Mouse (Mus musculus) layer of hippocampus, adult 2 months (tissue): ENCODE measurements around the gene Gm26661. TPM values are rescaled to one million over a fixed set of nuclear protein-coding genes. Genes with fewer than 3 reads are reported as not detected.
A peak's percentile ranks its signal among the peaks of the same experiment; 100 is the strongest.

ENCODE experiments used
- DNase-seq, 2 experiments: peaks; one replicate each; pipeline ENCODE4 v3.0.0; 2022; ENCODE audit warnings: low spot score in 2 of 2
- H3K27ac ChIP-seq: fragments of 200-600 bp; 2 replicates; pipeline ENCODE4 v1.8.1; 2022
- H3K4me3 ChIP-seq: fragments of 200-600 bp; 2 replicates; pipeline ENCODE4 v1.8.1; 2022; ENCODE audit warnings: mild to moderate bottlenecking
- CTCF ChIP-seq: fragments of 200-600 bp; conservative IDR thresholded peaks from 2 replicates; pipeline ENCODE4 v1.8.1; 2022; ENCODE audit warnings: antibody characterized with exemption, mild to moderate bottlenecking, moderate library complexity
- total RNA-seq, 2 experiments: library from RNA; stranded (reverse); gene quantifications; 2 replicates each; pipeline ENCODE4 v1.2.3; 2021

Gm26661 gene
- total RNA-seq, 2 experiments from 2014 or later, result not detected

GRCm38 (mm10) chr14:7803874-7804557 is 12.6 kb downstream of the Gm26661 start:
- no peak for DNase-seq
- Histone ChIP-seq H3K27ac (no peak overlapping the region), H3K4me3 (no peak overlapping the region)
- no peak for TF ChIP-seq CTCF

GRCm38 (mm10) chr14:7804558-7804905 is 13.1 kb downstream of the Gm26661 start:
- no peak for DNase-seq
- TF ChIP-seq CTCF, result no peak
- H3K4me3 ChIP-seq, result no peak overlapping the region
- H3K27ac ChIP-seq, result no peak overlapping the region

GRCm38 (mm10) chr14:7807711-7808110 is 16.3 kb downstream of the Gm26661 start:
- H3K4me3 ChIP-seq, result no peak overlapping the region
- H3K27ac ChIP-seq, result no peak overlapping the region
- TF ChIP-seq CTCF, result no peak
- DNase-seq, result no peak

- Histone ChIP-seq H3K4me3 (no peak overlapping the region), H3K27ac (no peak overlapping the region)
- no peak for DNase-seq
- TF ChIP-seq CTCF, result no peak
Observed at GRCm38 (mm10) chr14:7808501-7808981, 17.2 kb downstream of the Gm26661 start.

- DNase-seq, result no peak
- Histone ChIP-seq H3K27ac (no peak overlapping the region), H3K4me3 (no peak overlapping the region)
- no peak for TF ChIP-seq CTCF
Observed at GRCm38 (mm10) chr14:7809043-7809955, 17.9 kb downstream of the Gm26661 start.

GRCm38 (mm10) chr14:7817770-7818462 is 26.5 kb downstream of the Gm26661 start, which contains the start of gene Flnb:
Gene Flnb, plus strand, starts transcription at chr14:7817957.
- peak within 1 kb of the TSS; percentile 91 for H3K27ac ChIP-seq
- peak within 1 kb of the TSS; percentile 64 for H3K4me3 ChIP-seq
- DNase-seq, result peak; percentile 94 to 98
- TF ChIP-seq CTCF, result peak; percentile 96

- TF ChIP-seq CTCF, result no peak
- Histone ChIP-seq H3K27ac (peak overlapping the region; percentile 91), H3K4me3 (peak overlapping the region; percentile 64)
- no peak for DNase-seq
Observed at GRCm38 (mm10) chr14:7818463-7819121, 27.2 kb downstream of the Gm26661 start.

- DNase-seq, result no peak
- TF ChIP-seq CTCF, result no peak
Observed at GRCm38 (mm10) chr14:7819446-7819845, 28.1 kb downstream of the Gm26661 start.

GRCm38 (mm10) chr14:7821341-7821740 is 30.0 kb downstream of the Gm26661 start:
- Histone ChIP-seq H3K27ac (no peak overlapping the region), H3K4me3 (peak overlapping the region; percentile 6; the same call in 1 of the 2 replicates)
- DNase-seq, result no peak
- no peak for TF ChIP-seq CTCF

More at GRCm38 (mm10) chr14:7819446-7819845, 28.1 kb downstream of the Gm26661 start:
- Histone ChIP-seq H3K27ac (peak overlapping the region; percentile 36; the same call in 1 of the 2 replicates), H3K4me3 (peak overlapping the region; percentile 64)

- Histone ChIP-seq H3K27ac (no peak overlapping the region), H3K4me3 (no peak overlapping the region)
- no peak for TF ChIP-seq CTCF
- no peak for DNase-seq
Observed at GRCm38 (mm10) chr14:7822693-7823092, 31.3 kb downstream of the Gm26661 start.

GRCm38 (mm10) chr14:7824651-7825268 is 33.4 kb downstream of the Gm26661 start:
- Histone ChIP-seq H3K27ac (no peak overlapping the region), H3K4me3 (no peak overlapping the region)
- no peak for TF ChIP-seq CTCF
- DNase-seq, result no peak
